Mouse (Mus musculus) macrophage (primary cell): Measurements from ENCODE around the gene Mgarp. TPM values are rescaled to one million over a fixed set of nuclear protein-coding genes. Genes with fewer than 3 reads are reported as not detected.
A peak's percentile ranks its signal among the peaks of the same experiment; 100 is the strongest.
"Not testable (repeated sequence)": the region's sequence is repeated elsewhere in the genome, so short reads cannot be mapped to it uniquely, and the experiment has no call there.

Experiments
- H3K27ac ChIP-seq: fragments of 350-480 bp; formaldehyde crosslinking; 2 replicates; pipeline ENCODE4 v1.9.0; 2021
- H3K36me3 ChIP-seq: fragments of 350-480 bp; formaldehyde crosslinking; 2 replicates; pipeline ENCODE4 v1.9.0; 2021; ENCODE audit errors: inconsistent target
- H3K4me3 ChIP-seq: fragments of 350-480 bp; formaldehyde crosslinking; 2 replicates; pipeline ENCODE4 v1.9.0; 2021; ENCODE audit errors: inconsistent target
- H3K79me2 ChIP-seq: fragments of 350-480 bp; formaldehyde crosslinking; 2 replicates; pipeline ENCODE4 v1.9.0; 2021; ENCODE audit errors: inconsistent target
- WGBS: methylation state at CpG from one replicate; pipeline ENCODE4 v1.1.7; 2026; ENCODE audit warnings: inconsistent platforms; ENCODE audit not compliant: missing documents; 5-methylcytosine and 5-hydroxymethylcytosine counted together
- polyA plus RNA-seq: library from polyadenylated mRNA; stranded (reverse); fragments of 250-400 nt; gene quantifications from 3 replicates; pipeline ENCODE4 v1.2.4, GENCODE M21; 2018; ENCODE audit warnings: inconsistent platforms
- total RNA-seq, 78 experiments: library from RNA; depleted of rRNA; stranded (reverse); fragments of 250-400 nt; gene quantifications; 1 replicate in 9 of 78; 2 replicates in 24 of 78; 3 replicates in 43 of 78; 4 replicates in 2 of 78; pipeline ENCODE4 v1.2.4; 2018; ENCODE audit warnings: inconsistent platforms in 56 of 78

The Mgarp gene
- total RNA-seq (2018; cell fraction: chromatin; rRNA removed) = 1 to 10 TPM in 1 of 26 experiments, not detected in 25; 1.1 TPM
- total RNA-seq (2018; cell fraction: cytosol; rRNA removed) = under 1 TPM in 1 of 26 experiments, not detected in 25; 0.11 TPM
- not detected for total RNA-seq (2018; cell fraction: nucleus; rRNA removed)
- not detected in 3 replicates for polyA plus RNA-seq

DNA sequence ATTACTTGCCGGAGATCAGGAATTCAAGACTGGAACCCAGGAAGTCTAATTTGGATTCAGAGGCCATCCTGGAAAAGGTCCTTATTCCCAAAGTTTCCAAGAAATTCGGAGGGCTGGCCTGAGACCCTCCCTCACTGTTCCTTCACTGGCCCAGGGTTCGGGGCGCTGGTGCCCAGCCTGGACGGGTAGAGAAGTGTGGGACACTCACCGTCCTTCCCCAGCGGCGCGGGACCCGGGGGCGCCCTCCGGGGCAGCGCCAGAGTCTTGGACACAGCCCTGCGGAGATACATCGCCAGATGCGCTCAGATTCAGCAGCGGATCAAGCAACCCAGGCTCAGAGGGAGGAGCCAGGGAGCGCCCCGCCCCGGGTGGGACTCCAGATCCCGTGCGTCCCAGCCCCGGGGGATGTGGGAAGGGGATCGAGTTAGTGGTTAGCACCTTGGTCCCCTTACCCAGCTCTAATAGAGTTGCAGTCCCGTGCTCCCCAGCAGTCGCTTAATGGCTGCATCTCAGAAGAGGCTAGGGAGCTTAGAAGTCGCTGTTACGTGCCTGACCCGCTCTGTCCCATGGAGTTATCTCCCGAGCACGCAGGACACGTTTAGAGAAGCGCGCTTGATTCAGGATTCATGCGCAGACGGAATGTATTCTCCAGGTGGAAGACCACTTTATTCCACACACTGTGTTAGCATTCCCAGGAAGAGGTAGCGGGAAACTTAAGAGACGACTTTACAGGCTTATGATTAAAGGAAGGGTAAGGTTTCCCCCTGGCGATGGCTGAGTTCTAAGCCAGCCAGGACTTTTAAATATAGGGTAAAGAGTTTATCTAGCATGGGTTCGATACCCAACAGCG lies at the start of gene Mgarp:
Gene Mgarp (minus strand): TSS at position 520 of the 850 bp plus-strand sequence.
- no peaks in the 10 kb centered on the region for H3K36me3 ChIP-seq
- no peaks in the 10 kb centered on the region for H3K79me2 ChIP-seq
- peak within 1 kb of the TSS; percentile 63 for H3K4me3 ChIP-seq
- peak within 1 kb of the TSS; percentile 25; the same call in 1 of the 2 replicates for H3K27ac ChIP-seq
- 6% methylated on average over 41 of the region's 41 CpGs for whole genome bisulfite sequencing

DNA sequence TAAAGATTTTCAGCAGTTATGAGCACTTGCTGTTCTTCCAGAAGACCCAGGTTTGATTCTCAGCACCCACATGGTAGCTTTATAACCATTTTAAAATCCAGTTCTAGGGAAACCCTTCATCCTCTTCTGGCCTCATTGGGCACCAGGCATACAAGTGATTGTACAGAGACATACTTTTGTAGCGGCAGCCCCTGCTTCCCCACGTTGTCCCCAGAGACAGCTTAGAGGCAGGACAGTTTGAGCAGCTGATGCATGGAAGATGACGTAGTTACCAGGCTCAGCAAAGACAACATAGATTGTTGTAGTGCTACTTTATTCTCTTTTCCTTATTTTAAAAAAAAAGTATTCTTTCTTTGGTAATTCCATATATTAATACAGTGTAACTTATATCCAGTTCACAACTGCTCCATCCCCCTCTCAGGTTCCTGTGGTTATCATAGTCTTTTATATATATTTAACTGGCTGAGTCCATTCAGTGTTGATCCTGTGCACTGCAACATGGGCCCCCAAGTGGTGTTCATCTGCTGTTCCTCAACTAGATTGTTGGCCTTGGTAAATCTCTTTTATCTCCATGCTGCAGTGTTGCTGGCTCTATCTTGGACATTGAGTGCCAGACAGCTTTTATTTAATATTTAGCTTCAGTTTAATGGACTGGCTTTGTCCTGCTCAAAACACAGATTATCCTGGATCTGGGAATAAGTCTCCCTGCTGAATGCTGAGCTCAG lies 38.5 kb upstream of the Mgarp start:
- 93% methylated on average over 3 of the region's 3 CpGs for WGBS
- peaks cover 100% of the 10 kb centered on the region for H3K79me2 ChIP-seq
- H3K27ac ChIP-seq = no peak overlapping the region
- no peak overlapping the region for H3K4me3 ChIP-seq
- no peaks in the 10 kb centered on the region; the same call in 1 of the 2 replicates for H3K36me3 ChIP-seq

DNA sequence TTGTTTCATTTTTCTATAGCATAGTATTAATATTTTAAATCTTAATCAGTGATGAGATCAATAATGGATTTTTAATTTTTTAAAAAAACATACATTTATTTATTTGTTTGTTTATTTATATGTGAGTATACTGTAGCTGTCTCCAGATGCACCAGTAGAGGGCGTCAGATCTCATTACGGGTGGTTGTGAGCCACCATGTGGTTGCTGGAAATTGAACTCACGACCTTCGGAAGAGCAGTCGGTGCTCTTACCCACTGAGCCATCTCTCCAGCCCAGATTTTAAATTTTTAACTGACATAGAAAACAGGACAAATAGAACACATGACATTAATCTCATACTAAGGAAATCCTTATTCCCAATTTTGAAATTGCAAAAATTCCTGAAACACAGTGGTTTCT lies 37.8 kb upstream of the Mgarp start:
- H3K36me3 ChIP-seq, H3K4me3 ChIP-seq, H3K27ac ChIP-seq: not testable (repeated sequence)
- WGBS = 93% methylated on average over 5 of the region's 5 CpGs
- peaks cover 100% of the 10 kb centered on the region for H3K79me2 ChIP-seq

DNA sequence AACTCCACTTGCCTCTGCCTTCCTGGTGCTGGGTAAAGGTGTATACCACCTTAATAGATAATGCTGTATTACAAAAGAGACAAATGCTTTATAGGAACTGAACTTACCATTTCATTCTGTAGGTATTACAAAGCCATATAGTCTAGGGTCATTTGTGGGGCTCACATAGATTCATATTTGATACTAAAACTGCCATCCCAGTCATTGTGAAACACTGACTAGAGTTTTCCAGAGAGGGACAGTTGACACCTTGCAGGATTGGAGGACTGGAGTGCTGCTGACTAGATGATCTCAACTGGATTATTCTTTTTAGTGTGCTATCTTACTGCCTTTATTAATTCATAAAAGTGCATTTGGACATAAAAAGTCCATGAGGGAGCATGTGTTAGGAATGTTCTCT lies 28.9 kb upstream of the Mgarp start:
- Histone ChIP-seq H3K36me3 (no peaks in the 10 kb centered on the region), H3K79me2 (peaks cover 100% of the 10 kb centered on the region), H3K4me3 (no peak overlapping the region), H3K27ac (no peak overlapping the region)

DNA sequence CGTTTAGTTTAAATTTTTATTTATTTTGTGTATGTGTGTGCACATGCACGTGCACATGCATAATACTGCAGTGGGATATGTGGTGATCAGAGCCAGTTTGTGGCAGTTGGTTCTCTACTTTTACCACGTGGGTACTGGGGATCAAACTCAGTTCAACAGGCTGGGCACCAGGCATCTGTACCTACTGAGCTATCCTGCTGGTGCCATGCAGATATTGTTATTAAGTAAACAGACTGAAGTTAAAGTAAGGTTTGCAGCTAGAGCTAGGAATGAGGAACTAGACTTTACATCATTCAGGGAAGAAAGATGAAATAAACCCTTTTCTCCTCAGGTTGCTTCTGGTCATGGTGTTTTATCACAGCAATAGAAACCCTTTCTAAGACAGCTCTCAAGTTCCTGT lies 25.4 kb upstream of the Mgarp start:
- no peaks in the 10 kb centered on the region for H3K36me3 ChIP-seq
- 41% methylated on average over 3 of the region's 3 CpGs for WGBS
- H3K79me2 ChIP-seq = peaks cover 100% of the 10 kb centered on the region
- no peak overlapping the region for H3K4me3 ChIP-seq
- H3K27ac ChIP-seq = no peak overlapping the region

DNA sequence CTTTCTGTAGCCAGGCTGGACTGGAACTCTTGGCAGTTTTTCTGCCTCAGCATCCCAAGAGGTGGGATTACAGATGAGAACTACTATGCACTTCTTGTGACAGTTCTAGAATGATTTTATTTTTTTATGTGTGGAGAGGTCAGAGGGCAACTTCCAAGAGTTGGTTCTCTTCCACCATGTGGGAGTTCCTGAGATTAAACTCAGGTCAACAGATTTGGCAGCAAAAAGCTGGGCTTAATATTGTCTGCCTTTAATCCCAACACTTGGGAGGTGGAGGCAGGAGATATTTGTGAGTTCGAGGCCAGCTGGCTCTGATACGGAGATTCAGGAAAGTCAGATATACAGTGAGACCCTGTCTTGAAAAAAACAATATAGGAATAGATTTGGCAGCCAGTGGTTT lies 21.4 kb upstream of the Mgarp start:
- Histone ChIP-seq H3K27ac (no peak overlapping the region), H3K4me3 (no peak overlapping the region), H3K79me2 (peaks cover 77% of the 10 kb centered on the region), H3K36me3 (no peaks in the 10 kb centered on the region)
- WGBS = 72% methylated on average over 2 of the region's 2 CpGs

DNA sequence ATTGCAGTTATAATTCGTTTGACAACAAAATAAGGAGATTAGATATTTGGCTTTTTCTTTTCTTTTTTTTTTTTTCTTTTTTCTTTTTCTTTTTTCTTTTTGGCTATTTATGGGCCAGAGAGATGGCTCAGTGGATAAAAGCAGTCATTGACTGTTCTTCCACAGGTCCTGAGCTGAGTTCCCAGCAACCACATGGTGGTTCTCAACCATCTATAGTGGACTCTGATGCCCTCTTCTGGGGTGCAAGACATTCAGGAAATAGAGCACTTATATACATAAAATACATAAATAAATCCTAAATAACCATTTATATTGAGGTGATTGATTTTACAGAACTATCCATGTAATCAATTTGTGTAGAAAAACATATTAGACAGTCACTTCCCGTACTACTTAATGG lies 20.9 kb upstream of the Mgarp start:
- peak overlapping the region; percentile 87 for H3K4me3 ChIP-seq
- 0 out of 2 replicates have a peak overlapping the region, but pooled peaks have one; percentile 66 for H3K27ac ChIP-seq

DNA sequence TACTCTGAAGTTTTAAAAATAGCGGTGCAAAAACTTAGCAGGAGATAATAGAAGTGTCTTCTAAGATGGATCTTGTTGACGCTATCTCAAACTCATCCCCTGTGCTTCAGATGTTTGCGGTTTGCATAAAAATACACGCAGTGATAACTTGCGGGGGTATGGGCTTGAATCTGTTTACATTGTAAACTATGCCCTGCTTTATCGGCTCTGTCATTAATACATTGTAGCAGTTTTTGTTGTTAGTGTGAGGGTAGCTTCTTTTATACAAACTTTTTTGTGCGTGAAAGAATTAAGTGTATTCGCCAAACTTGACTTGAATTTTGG lies 20.6 kb upstream of the Mgarp start:
- Histone ChIP-seq H3K79me2 (peaks cover 68% of the 10 kb centered on the region), H3K4me3 (peak overlapping the region; percentile 87), H3K36me3 (no peaks in the 10 kb centered on the region), H3K27ac (peak overlapping the region; percentile 66)
- WGBS = 14% methylated on average over 8 of the region's 8 CpGs

More for the DNA sequence above, 20.9 kb upstream of the Mgarp start:
- 59% methylated on average over 2 of the region's 2 CpGs for WGBS
- no peaks in the 10 kb centered on the region for H3K36me3 ChIP-seq
- H3K79me2 ChIP-seq = peaks cover 72% of the 10 kb centered on the region

DNA sequence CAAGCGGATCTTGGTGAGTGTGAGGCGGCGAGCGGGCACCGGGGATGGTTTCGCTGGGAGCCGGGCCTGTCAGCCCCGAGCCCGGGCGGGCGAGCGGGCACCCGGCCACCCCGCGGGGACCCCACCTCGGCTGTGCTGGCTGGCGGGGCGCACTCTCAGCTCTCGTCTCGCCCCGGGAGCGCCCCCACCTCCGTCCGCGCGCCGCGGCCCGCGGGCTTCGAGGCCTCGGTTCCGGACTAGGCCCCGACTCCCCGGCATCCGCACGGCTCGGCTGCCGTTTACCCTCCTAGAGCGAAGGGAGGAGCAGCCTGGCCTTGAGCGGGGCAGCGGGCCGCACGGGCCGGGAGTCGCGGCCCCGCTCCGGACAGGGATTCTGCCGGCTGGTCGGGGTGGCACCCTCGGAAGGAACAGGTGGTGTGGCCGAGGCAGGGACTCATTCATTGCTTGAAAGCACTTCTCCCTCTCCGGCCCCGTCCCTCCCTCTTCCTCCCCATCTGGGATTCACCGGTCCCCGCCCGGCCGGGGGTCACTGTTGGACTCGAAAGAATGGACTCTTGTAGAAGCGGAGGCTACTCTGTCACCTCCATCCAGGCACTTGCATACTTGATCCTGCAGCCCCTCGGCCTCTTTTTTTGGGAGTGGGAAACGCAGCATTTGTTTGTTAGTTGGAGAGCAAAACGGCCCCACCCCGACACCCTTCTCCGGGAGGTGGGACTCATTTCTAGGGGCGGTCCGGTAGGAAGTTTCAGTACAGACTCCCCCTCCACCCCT lies 20.0 kb upstream of the Mgarp start:
- WGBS = under 1% methylated on average over 44 of the region's 68 CpGs
- peaks cover 63% of the 10 kb centered on the region for H3K79me2 ChIP-seq
- H3K36me3 ChIP-seq = no peaks in the 10 kb centered on the region
- peak overlapping the region; percentile 87 for H3K4me3 ChIP-seq
- H3K27ac ChIP-seq = peak overlapping the region; percentile 66

DNA sequence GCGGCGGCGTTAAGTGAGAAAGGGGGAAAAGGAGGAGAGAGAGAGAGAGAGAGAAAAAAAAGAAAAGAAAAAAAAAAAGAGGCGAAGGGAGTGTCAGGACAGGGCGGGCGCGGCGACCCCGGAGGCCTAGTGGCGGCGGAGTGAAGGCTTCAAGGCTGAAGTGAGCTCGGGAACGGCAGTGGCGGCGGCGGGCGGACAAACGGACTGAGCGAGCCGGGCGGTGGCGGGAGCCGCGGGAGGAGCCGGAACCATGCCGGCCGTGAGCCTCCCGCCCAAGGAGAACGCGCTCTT lies 19.5 kb upstream of the Mgarp start:
- 1% methylated on average over 30 of the region's 30 CpGs for WGBS
- peak overlapping the region; percentile 50 for H3K27ac ChIP-seq
- H3K36me3 ChIP-seq = no peaks in the 10 kb centered on the region
- H3K4me3 ChIP-seq = peak overlapping the region; percentile 68
- peaks cover 58% of the 10 kb centered on the region for H3K79me2 ChIP-seq

DNA sequence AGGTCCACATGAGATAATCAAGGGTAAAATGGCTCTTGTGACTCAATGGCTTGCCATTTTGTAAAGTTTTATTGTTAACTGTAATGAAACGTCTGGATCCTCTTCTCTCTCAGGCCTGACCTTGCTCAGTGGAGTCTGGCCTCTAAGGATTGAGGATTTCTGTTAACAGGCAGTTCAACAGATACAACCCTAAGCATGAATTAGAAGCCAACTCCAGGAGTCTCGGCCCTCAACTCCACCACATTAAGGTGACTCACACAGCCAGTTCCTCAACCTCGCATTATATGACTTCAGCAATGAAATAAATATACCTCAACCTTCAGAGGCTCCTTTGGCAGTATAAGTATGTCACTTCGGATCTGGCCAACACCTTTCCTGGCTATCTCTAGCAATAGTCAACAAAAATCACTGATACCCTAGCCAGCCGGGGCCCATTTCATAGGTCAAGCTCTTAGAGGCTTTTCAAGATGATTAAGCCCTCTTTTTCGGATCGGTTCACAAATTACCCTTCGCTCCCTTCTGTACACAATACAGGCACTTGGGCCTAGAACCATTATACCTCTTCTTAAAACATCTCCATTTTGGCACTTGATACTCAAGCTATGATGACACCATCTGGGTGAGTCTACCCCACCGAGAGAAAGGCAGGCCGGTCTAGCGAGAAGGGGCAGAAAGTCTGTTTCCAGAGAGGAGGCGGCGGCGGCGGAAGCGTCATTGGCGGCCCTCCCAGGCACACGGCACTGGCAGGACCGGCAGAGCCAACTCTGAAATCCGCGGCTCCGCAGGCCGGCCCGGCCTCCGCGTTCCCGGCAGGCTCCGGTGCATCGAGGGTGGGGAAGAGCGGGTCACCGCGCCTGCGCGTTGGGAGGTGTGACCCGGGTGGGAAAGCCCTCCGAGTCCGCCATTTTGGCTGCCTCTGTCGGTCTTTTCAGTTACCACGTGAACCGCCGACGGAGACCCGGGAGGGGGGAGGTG lies 18.8 kb upstream of the Mgarp start, which contains the start of gene Naa15:
Gene Naa15 (plus strand): TSS at position 51 of the 975 bp plus-strand sequence.
- 4% methylated on average over 41 of the region's 43 CpGs for WGBS
- peak within 1 kb of the TSS; percentile 75 for H3K27ac ChIP-seq
- peaks cover 51% of the 10 kb centered on the region for H3K79me2 ChIP-seq
- peak within 1 kb of the TSS; percentile 68 for H3K4me3 ChIP-seq
- H3K36me3 ChIP-seq = no peaks in the 10 kb centered on the region

DNA sequence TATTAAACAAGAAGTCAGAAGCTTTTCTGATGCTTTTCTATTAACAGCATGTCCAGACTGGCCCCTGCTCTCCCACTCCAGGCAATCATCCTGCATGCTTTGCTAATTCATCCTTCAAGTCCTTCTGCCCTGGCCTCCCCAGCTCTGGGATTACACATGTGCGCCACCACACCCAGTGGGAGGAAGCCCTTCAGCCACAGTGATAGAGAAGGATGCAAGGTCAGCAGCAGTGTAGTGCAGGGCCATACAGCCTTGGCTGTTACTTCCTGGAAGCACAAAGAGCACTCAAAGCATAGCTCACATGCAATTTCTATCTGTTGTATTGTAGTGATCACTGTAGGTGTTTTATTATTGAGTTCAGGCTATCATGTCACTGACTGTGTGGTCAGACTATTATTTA lies 16.7 kb upstream of the Mgarp start:
- 67% methylated on average over 1 of the region's 1 CpGs for WGBS
- Histone ChIP-seq H3K4me3 (no peak overlapping the region), H3K36me3 (no peaks in the 10 kb centered on the region), H3K27ac (peak overlapping the region; percentile 67), H3K79me2 (peaks cover 30% of the 10 kb centered on the region)

DNA sequence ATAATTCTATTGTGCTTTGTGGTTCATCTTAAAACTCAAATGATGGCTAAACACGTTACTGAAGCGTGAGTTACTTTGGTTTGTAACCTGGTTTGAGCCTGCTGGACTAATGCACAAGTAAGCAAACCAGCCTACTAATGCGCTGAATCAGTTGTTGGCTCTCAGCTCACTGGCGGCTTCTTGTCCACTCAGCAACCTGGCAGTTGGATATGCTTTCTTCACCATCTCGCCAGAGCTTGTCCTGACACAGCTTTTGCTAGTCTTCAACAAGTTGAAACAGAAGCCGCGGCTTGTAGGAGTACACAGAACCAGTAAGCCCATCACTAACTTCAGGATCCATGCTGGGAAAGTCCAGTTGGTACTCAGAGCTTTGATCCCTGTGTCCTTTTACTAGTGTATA lies 15.9 kb upstream of the Mgarp start:
- no peaks in the 10 kb centered on the region for H3K36me3 ChIP-seq
- no peak overlapping the region for H3K4me3 ChIP-seq
- peak overlapping the region; percentile 67; the same call in 1 of the 2 replicates for H3K27ac ChIP-seq
- WGBS = 93% methylated on average over 7 of the region's 7 CpGs
- peaks cover 22% of the 10 kb centered on the region for H3K79me2 ChIP-seq
